Mouse (Mus musculus): Measurements from ENCODE around the gene Cdh23.

DNA sequence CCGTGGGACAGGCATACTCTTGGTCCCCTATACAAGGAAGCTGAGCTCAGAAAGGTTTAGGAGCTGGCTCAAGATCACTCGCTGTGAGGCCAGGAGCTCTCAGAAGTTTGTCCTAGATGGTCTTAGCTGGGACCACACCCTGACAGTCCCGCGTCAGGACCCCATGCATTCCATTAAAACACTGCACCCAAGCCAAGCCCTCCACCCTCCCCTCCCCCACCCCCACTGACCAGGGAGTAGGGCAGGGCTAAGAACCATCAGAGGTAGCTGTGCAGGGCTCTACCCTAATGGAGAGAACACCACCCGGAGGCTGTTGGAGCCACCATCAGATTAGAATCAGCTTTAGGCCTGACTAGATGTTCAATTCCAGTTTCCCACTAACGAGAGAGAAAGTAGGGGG lies 28.2 kb upstream of the Cdh23 start:
- TF ChIP-seq CTCF (IDR thresholded peaks at IDR 0.05; ENCODE audit: insufficient read depth, low read depth, low read length) (no peak), POLR2A (IDR thresholded peaks at IDR 0.05; ENCODE audit: insufficient read depth, low read depth, low read length) (no peak)
